Mouse (Mus musculus) liver, postnatal 0 days (tissue): Measurements from ENCODE around the gene Tnni1. TPM values are rescaled to one million over a fixed set of nuclear protein-coding genes. Genes with fewer than 3 reads are reported as not detected.

Source experiments
- ATAC-seq: fragments of 200-750 bp; cut with Nextera tagmentation; 2 replicates; pipeline ENCODE4 v1.8.0; 2017; ENCODE audit warnings: mild to moderate bottlenecking, moderate library complexity
- DNase-seq: peaks from one replicate; pipeline ENCODE4 v3.0.0-alpha.2; 2016
- H3K27ac ChIP-seq: fragments of 300-500 bp; sonication (generic); 2 replicates; pipeline ENCODE4 v1.5.1; 2014; ENCODE audit warnings: antibody characterized with exemption, moderate library complexity, mild to moderate bottlenecking, low read depth
- H3K27me3 ChIP-seq: fragments of 300-500 bp; sonication (generic); 2 replicates; pipeline ENCODE4 v1.6.1; 2014; ENCODE audit warnings: low read length, control low read depth, mixed read lengths; ENCODE audit not compliant: insufficient read depth
- H3K36me3 ChIP-seq: fragments of 300-500 bp; sonication (generic); replicated peaks from 2 replicates; pipeline ENCODE4 v1.6.1; 2014; ENCODE audit warnings: mild to moderate bottlenecking, control low read depth, low read length, moderate library complexity, mixed read lengths; ENCODE audit not compliant: insufficient read depth
- H3K4me1 ChIP-seq: fragments of 300-500 bp; sonication (generic); 2 replicates; pipeline ENCODE4 v1.6.1; 2014; ENCODE audit warnings: antibody characterized with exemption, mild to moderate bottlenecking, control low read depth; ENCODE audit not compliant: insufficient read depth
- H3K4me2 ChIP-seq: fragments of 300-500 bp; sonication (generic); 2 replicates; pipeline ENCODE4 v1.6.1; 2014; ENCODE audit warnings: low read depth, mild to moderate bottlenecking, low read length, moderate library complexity, mixed read lengths
- H3K4me3 ChIP-seq: fragments of 300-500 bp; sonication (generic); 2 replicates; pipeline ENCODE4 v1.5.1; 2014; ENCODE audit warnings: low read depth, low read length
- H3K9ac ChIP-seq: fragments of 300-500 bp; sonication (generic); replicated peaks from 2 replicates; pipeline ENCODE4 v1.6.1; 2014; ENCODE audit warnings: mild to moderate bottlenecking, moderate library complexity
- H3K9me3 ChIP-seq: fragments of 300-500 bp; sonication (generic); 2 replicates; pipeline ENCODE4 v1.6.1; 2016; ENCODE audit warnings: mild to moderate bottlenecking, control low read depth, low read length, mixed read lengths
- CTCF ChIP-seq: sonication (generic); IDR thresholded peaks from 2 replicates; pipeline ENCODE4 v1.5.1; 2016; ENCODE audit warnings: antibody characterized with exemption, low read depth
- EP300 ChIP-seq: IDR thresholded peaks from 2 replicates; pipeline ENCODE4 v1.6.1; 2016; ENCODE audit warnings: antibody characterized with exemption, low read depth, mild to moderate bottlenecking
- WGBS: fragments of 180-500 bp; shearing (Covaris S2); extraction: QIAGEN DNeasy Blood & Tissue Kit; methylation state at CpG from one replicate; pipeline ENCODE4 v1.1.7; 2014; ENCODE audit not compliant: insufficient replicate concordance; 5-methylcytosine and 5-hydroxymethylcytosine counted together
- polyA plus RNA-seq: library from polyadenylated mRNA; unstranded; fragments of >200 nt; fragmentation: Nextera tagmentation; extraction: Ambion mirVana; gene quantifications from 2 replicates; pipeline ENCODE4 v1.2.1, GENCODE M21; 2015

Tnni1 gene
- polyA plus RNA-seq, 1 experiment from 2014 or later: 1.2 TPM

DNA sequence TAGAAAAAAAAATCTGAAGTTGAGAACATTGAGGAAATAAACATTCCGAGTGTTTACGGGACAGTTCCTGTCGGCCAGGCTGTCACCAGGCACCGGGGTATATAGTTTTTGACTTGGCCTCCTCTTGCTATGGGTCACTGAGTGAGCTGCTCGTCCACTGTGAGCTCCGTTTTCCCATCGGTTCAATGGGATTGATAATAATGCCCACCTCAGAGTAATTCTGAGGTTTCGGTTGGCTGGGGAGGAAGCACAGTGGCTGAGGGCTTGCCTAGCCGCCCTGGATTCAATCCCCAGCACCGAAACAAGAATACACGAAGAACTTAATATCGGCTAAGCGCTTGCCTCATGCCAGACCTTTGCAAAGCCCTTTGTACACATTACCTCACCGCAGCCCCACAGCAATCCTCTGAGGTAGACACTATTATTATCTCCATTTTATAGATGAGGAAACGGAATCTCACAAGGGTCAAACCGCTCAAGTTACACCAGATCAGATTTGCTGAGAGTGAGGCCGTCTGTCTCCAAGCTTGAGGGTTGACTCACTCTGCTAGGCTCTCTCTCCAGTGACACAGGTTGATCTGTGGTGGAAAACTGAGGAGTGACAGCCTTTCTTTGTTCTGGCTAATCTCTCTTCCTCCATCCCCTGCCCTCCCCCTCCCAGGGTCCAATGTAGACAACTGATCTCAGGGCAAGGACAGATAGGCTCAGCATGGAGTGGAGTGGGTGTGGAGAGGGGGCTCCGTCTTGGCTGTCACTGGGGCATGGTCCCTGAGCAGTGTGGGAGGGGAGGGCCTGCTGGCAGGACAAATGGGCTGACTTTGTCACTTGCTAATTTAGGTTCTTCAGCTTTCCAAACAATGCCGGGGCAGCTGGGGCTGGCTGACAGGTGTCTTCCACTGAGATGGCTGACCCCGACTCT lies 15.2 kb downstream of the Tnni1 start:
- H3K9me3 ChIP-seq: no peaks in the 10 kb centered on the region
- H3K4me1 ChIP-seq: peaks cover 6% of the 10 kb centered on the region
- peak overlapping the region; percentile 18 for H3K4me3 ChIP-seq
- TF ChIP-seq CTCF (no peak), EP300 (no peak)
- no peak for DNase-seq
- H3K4me2 ChIP-seq: peak overlapping the region; percentile 62
- WGBS: 17% methylated on average over 20 of the region's 20 CpGs
- H3K9ac ChIP-seq: no peak overlapping the region
- ATAC-seq: peak; percentile 59; the same call in 1 of the 2 replicates
- no peaks in the 10 kb centered on the region for H3K36me3 ChIP-seq
- no peak overlapping the region for H3K27ac ChIP-seq
- peaks cover 16% of the 10 kb centered on the region for H3K27me3 ChIP-seq

DNA sequence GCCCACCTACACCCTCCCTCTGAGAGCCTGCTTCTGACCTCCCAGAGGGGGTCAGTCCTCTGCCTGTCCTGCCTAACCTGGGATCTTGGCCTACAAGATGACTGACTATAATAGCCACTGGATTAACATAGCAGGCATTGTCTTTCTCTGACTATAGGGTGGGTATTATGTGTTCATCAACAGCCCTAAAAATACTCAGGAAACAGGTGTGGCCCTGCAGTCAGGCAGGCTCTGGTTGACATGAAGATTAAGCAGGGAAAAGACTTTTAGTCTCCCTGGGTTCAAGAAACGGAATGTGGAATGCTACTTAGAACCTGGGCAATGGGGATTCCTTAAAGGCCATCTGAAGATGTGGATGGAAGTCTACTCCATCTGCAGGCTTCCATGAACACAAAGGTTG lies 19.3 kb downstream of the Tnni1 start:
- no peak overlapping the region for H3K4me3 ChIP-seq
- H3K9me3 ChIP-seq: no peaks in the 10 kb centered on the region
- H3K27ac ChIP-seq: no peak overlapping the region
- peaks cover 8% of the 10 kb centered on the region for H3K4me1 ChIP-seq
- H3K36me3 ChIP-seq: no peaks in the 10 kb centered on the region
- WGBS: 80% methylated on average over 1 of the region's 1 CpGs
- no peak for DNase-seq
- H3K9ac ChIP-seq: no peak overlapping the region
- ATAC-seq: no peak
- no peak overlapping the region for H3K4me2 ChIP-seq
- TF ChIP-seq CTCF: no peak
- TF ChIP-seq EP300: no peak
- H3K27me3 ChIP-seq: peaks cover 11% of the 10 kb centered on the region

DNA sequence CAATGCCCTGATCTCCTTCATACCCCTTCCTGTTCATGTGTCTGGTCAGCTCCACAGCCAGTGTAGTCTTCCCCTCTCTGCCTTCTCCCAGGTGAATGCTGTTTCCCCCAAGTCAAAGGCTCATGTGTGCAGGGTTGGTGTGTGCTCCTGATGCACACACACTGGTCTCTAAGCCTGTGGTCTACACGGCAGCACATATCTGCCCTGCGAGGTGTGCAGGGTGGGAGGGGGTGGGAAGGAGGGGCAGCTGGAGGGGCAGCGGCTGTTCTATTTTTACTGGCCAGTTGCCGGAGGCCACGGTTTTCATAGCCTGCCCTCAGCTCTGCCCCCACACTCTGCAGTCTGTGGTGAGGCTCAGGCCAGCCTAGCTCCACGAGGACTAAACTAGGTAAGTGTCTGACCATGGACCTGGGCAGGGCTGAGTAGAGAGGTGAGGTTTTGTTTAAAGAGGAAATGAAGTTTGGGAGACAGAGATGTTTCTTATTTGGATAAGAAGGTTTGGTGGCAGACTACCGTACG lies 19.9 kb downstream of the Tnni1 start:
- no peak for ATAC-seq
- Histone ChIP-seq H3K27ac (no peak overlapping the region), H3K27me3 (peaks cover 7% of the 10 kb centered on the region), H3K9me3 (no peaks in the 10 kb centered on the region), H3K9ac (no peak overlapping the region), H3K36me3 (no peaks in the 10 kb centered on the region), H3K4me3 (no peak overlapping the region), H3K4me2 (no peak overlapping the region), H3K4me1 (peaks cover 4% of the 10 kb centered on the region; the same call in 1 of the 2 replicates)
- DNase-seq: no peak
- TF ChIP-seq CTCF: no peak
- 36% methylated on average over 8 of the region's 8 CpGs for WGBS

DNA sequence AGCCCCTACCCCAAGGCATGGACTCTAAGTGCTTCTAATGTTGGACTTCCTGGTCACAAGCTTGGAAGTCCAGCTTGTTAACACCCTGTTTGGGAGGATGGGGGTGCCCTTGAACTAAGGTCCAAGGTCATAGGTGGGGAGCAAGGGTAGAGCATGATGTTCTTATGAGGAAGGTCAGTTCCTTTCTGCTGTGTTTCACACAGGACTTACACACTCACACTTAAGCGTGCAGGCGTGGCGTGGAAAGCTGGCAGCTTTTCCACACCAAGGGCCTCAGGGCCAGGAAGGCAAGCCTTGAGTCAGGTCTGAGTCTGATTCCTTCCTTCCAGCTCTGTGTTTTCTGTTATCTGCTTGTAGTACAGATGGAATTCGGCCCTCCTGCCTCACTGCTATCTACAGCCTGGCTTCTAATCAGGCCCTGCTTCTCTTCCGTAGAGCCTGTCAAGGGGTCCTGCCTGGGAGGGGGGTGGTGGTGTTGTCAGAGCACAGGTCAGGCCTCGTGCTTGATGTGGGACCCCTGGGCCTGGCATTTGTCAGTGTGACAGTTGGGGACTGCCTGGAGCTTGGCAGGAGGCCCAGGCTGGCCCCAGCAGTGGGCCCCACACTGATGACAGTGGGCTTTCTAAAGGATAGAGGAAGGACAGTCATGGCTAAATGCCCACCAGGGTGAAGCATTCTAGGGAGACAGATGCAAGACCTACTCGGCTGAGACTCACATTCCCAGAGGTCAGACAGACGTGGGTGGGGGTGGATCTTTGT lies 21.1 kb downstream of the Tnni1 start:
- DNase-seq (no peak), ATAC-seq (no peak)
- Histone ChIP-seq H3K27me3 (peaks cover 3% of the 10 kb centered on the region; the same call in 1 of the 2 replicates), H3K9me3 (no peaks in the 10 kb centered on the region), H3K4me3 (no peak overlapping the region), H3K36me3 (no peaks in the 10 kb centered on the region), H3K27ac (no peak overlapping the region), H3K4me2 (no peak overlapping the region), H3K9ac (no peak overlapping the region), H3K4me1 (peaks cover 4% of the 10 kb centered on the region; the same call in 1 of the 2 replicates)
- TF ChIP-seq CTCF: no peak
- no peak for TF ChIP-seq EP300
- WGBS: 38% methylated on average over 8 of the region's 8 CpGs

DNA sequence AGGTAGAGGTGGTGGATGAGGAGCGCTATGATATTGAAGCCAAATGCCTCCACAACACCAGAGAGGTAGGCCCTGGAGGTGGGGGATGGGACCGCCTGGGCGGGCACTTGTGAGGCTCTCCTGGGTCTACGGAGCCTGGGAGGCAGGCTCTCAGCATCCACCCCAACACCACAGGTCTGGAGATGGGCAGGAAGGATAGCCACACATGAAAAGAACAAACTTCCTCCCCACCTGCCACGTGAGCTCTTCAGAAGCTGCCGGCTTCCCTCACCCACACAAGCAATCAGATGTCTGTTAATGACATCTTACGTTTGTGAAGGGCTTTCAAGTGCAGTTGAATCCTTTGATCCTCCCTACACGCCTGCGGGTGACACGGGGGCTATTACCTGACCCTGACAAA lies 28.3 kb downstream of the Tnni1 start:
- Histone ChIP-seq H3K9ac (no peak overlapping the region), H3K36me3 (no peaks in the 10 kb centered on the region), H3K4me3 (no peak overlapping the region), H3K4me2 (no peak overlapping the region), H3K9me3 (no peaks in the 10 kb centered on the region), H3K27me3 (no peaks in the 10 kb centered on the region), H3K4me1 (no peaks in the 10 kb centered on the region), H3K27ac (no peak overlapping the region)
- 52% methylated on average over 10 of the region's 10 CpGs for WGBS
- TF ChIP-seq CTCF (no peak), EP300 (no peak)
- DNase-seq: no peak
- ATAC-seq: no peak

DNA sequence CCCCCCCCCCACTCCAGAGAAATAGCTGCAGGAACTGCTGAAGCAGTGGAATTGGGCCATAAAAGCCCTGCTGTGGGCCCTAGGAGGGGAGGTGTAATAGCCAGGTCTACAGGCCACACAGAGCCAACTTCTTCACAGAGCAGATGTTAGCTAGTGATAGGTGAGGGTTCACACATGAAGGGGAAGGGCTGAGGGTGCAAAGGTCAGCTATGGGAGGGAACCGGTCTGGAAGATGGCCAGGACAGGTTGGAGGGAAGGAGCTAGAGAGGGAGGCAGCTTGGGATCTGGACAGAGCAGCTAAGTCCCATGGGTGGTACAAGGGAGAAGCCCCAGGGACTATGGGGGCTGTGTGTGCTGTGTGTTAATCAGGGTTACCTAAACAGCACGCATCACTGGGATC lies 30.9 kb downstream of the Tnni1 start:
- no peaks in the 10 kb centered on the region for H3K4me1 ChIP-seq
- H3K27me3 ChIP-seq: no peaks in the 10 kb centered on the region
- H3K9me3 ChIP-seq: no peaks in the 10 kb centered on the region
- no peak for TF ChIP-seq EP300
- no peak for TF ChIP-seq CTCF
- ATAC-seq (peak; percentile 51; the same call in 1 of the 2 replicates), DNase-seq (no peak)
- no peak overlapping the region for H3K4me2 ChIP-seq
- WGBS: 60% methylated on average over 2 of the region's 2 CpGs
- no peak overlapping the region for H3K27ac ChIP-seq
- no peak overlapping the region for H3K4me3 ChIP-seq
- no peaks in the 10 kb centered on the region for H3K36me3 ChIP-seq
- H3K9ac ChIP-seq: no peak overlapping the region
